Mouse (Mus musculus): ENCODE data around the gene Nrxn2. TPM values are rescaled to one million over a fixed set of nuclear protein-coding genes. Genes with fewer than 3 reads are reported as not detected.
A peak's percentile ranks its signal among the peaks of the same experiment; 100 is the strongest.

The Nrxn2 gene
- total and polyA plus RNA-seq, 3 experiments = 0.20 to 0.71 (median 0.30) TPM

GRCm38 (mm10) chr19:6446736-6447437, 28.4 kb downstream of the Nrxn2 start:
- in situ Hi-C loops (cut with MboI; ENCODE audit: low pct_ligation_motif_present, low pct_unique_long_range_greater_than_20kb, low sequenced_read_pairs) = no loop called here

GRCm38 (mm10) chr19:6448752-6449151, 30.2 kb downstream of the Nrxn2 start:
- Histone ChIP-seq H3K79me2 (replicated peaks; ENCODE audit: control insufficient read depth, extremely low read depth, insufficient read depth, poor library complexity, severe bottlenecking) (no peaks in the 10 kb centered on the region), H3K27ac (ENCODE audit: insufficient read depth, low read depth) (no peak overlapping the region), H3K4me1 (ENCODE audit: control insufficient read depth in 1 of 2, insufficient read depth in 2 of 2) (peaks cover 14 to 56% of the 10 kb centered on the region in 2 experiments), H3K4me2 (ENCODE audit: insufficient read depth, low read depth, poor library complexity, severe bottlenecking) (peak overlapping the region; percentile 97), H3K27me3 (replicated peaks) (peaks cover 59% of the 10 kb centered on the region), H3K9ac (ENCODE audit: insufficient read depth, low read depth) (no peak overlapping the region), H3K36me3 (replicated peaks in 1 of 2; ENCODE audit: control insufficient read depth in 1 of 2, insufficient read depth in 1 of 2, low read length in 1 of 2) (no peaks in the 10 kb centered on the region), H3K9me3 (replicated peaks; ENCODE audit: low read length) (no peaks in the 10 kb centered on the region), H3K4me3 (replicated peaks in 1 of 3; ENCODE audit: low read depth in 2 of 3, low read length in 2 of 3, poor library complexity in 1 of 3) (peak overlapping the region in 2 of 3 experiments; percentile 23 to 48)
- dilution Hi-C loops (cut with MboI; ENCODE audit: extremely low pct_ligation_motif_present, extremely low pct_unique_long_range_greater_than_20kb, low sequenced_read_pairs) = no loop called here
- in situ Hi-C loops (cut with MboI; ENCODE audit: low pct_ligation_motif_present, low pct_unique_long_range_greater_than_20kb, low sequenced_read_pairs) = no loop called here
- DNase-seq (ENCODE audit: extremely low read depth) = no peak
- peak; percentile 9 for TF ChIP-seq RAD21 (IDR thresholded peaks at IDR 0.05; ENCODE audit: low read depth, low read length)
- no peak for TF ChIP-seq E2F4 (IDR thresholded peaks at IDR 0.05; ENCODE audit: insufficient replicate concordance, low read depth, low read length)
- TF ChIP-seq ZNF384 (IDR thresholded peaks at IDR 0.05; ENCODE audit: low read depth, low read length) = no peak
- TF ChIP-seq MAX (IDR thresholded peaks at IDR 0.05; ENCODE audit: low read length) = no peak
- TF ChIP-seq PAX5 (IDR thresholded peaks at IDR 0.05; ENCODE audit: low read length) = no peak
- no peak for TF ChIP-seq JUND (conservative IDR thresholded peaks at IDR 0.05; ENCODE audit: low read depth, low read length)
- TF ChIP-seq POLR2AphosphoS2 (IDR thresholded peaks at IDR 0.05; ENCODE audit: low read depth, low read length) = no peak
- peak in 1 of 2 experiments; percentile 21; a peak in 1 of 4 replicates for TF ChIP-seq CTCF (conservative IDR thresholded peaks at IDR 0.05 in 1 of 2, IDR thresholded peaks at IDR 0.05 in 1 of 2; ENCODE audit: low read depth in 2 of 2, low read length in 2 of 2)
- no peak for TF ChIP-seq TBP (conservative IDR thresholded peaks at IDR 0.05; ENCODE audit: low read depth, low read length)
- TF ChIP-seq ZKSCAN1 (IDR thresholded peaks at IDR 0.05; ENCODE audit: borderline replicate concordance, low read depth, low read length) = peak; percentile 61
- no peak for TF ChIP-seq ZC3H11A (IDR thresholded peaks at IDR 0.05; ENCODE audit: low read depth, low read length)
- TF ChIP-seq JUN (IDR thresholded peaks at IDR 0.05; ENCODE audit: insufficient read depth, low read depth, low read length) = no peak

More at GRCm38 (mm10) chr19:6446736-6447437, 28.4 kb downstream of the Nrxn2 start:
- dilution Hi-C loops (cut with MboI; ENCODE audit: extremely low pct_ligation_motif_present, extremely low pct_unique_long_range_greater_than_20kb, low sequenced_read_pairs) = no loop called here
- no peak overlapping the region for H3K27ac ChIP-seq (ENCODE audit: insufficient read depth, low read depth)
- H3K79me2 ChIP-seq (replicated peaks; ENCODE audit: control insufficient read depth, extremely low read depth, insufficient read depth, poor library complexity, severe bottlenecking) = no peaks in the 10 kb centered on the region
- no peaks in the 10 kb centered on the region for H3K9me3 ChIP-seq (replicated peaks; ENCODE audit: low read length)
- peaks cover 63% of the 10 kb centered on the region for H3K27me3 ChIP-seq (replicated peaks)
- H3K4me2 ChIP-seq (ENCODE audit: insufficient read depth, low read depth, poor library complexity, severe bottlenecking) = no peak overlapping the region
- no peak for TF ChIP-seq JUND (conservative IDR thresholded peaks at IDR 0.05; ENCODE audit: low read depth, low read length)
- TF ChIP-seq HCFC1 (IDR thresholded peaks at IDR 0.05; ENCODE audit: low read depth, low read length) = no peak
- TF ChIP-seq SMC3 (IDR thresholded peaks at IDR 0.05; ENCODE audit: low read depth, low read length) = no peak
- no peak for TF ChIP-seq MAZ (IDR thresholded peaks at IDR 0.05; ENCODE audit: low read depth, low read length)
- no peak for TF ChIP-seq USF1 (IDR thresholded peaks at IDR 0.05; ENCODE audit: low read depth, low read length)
- TF ChIP-seq JUN (IDR thresholded peaks at IDR 0.05; ENCODE audit: insufficient read depth, low read depth, low read length) = no peak
- no peak for TF ChIP-seq CTCF (conservative IDR thresholded peaks at IDR 0.05 in 1 of 2, IDR thresholded peaks at IDR 0.05 in 1 of 2; ENCODE audit: low read depth in 2 of 2, low read length in 2 of 2)
- no peak for TF ChIP-seq POLR2AphosphoS2 (IDR thresholded peaks at IDR 0.05; ENCODE audit: low read depth, low read length)
- no peak for TF ChIP-seq CHD2 (IDR thresholded peaks at IDR 0.05; ENCODE audit: low read length)
- TF ChIP-seq RAD21 (IDR thresholded peaks at IDR 0.05; ENCODE audit: low read depth, low read length) = no peak
- TF ChIP-seq CHD1 (IDR thresholded peaks at IDR 0.05; ENCODE audit: low read depth, low read length) = no peak
- TF ChIP-seq TBP (conservative IDR thresholded peaks at IDR 0.05; ENCODE audit: low read depth, low read length) = no peak
- no peak for TF ChIP-seq EP300 (IDR thresholded peaks at IDR 0.05; ENCODE audit: low read length)
- peaks cover 14 to 49% of the 10 kb centered on the region in 2 experiments for H3K4me1 ChIP-seq (ENCODE audit: control insufficient read depth in 1 of 2, insufficient read depth in 2 of 2)
- H3K4me3 ChIP-seq (replicated peaks in 1 of 3; ENCODE audit: low read depth in 2 of 3, low read length in 2 of 3, poor library complexity in 1 of 3) = no peak overlapping the region
- no peak overlapping the region for H3K9ac ChIP-seq (ENCODE audit: insufficient read depth, low read depth)
- DNase-seq (ENCODE audit: extremely low read depth) = no peak
- no peaks in the 10 kb centered on the region for H3K36me3 ChIP-seq (replicated peaks in 1 of 2; ENCODE audit: control insufficient read depth in 1 of 2, insufficient read depth in 1 of 2, low read length in 1 of 2)

Measured in CH12.LX (cell line).